Mouse (Mus musculus) liver, adult 2 months (tissue): ENCODE data around the gene Atp5f1.

Experiments used
- CTCF ChIP-seq: fragments of 200-500 bp; IDR thresholded peaks from 2 replicates; pipeline ENCODE4 v1.5.1; 2011; ENCODE audit warnings: low read depth, low read length, control low read depth
- POLR2A ChIP-seq: fragments of 200-500 bp; IDR thresholded peaks from 2 replicates; pipeline ENCODE4 v1.6.1; 2011; ENCODE audit warnings: low read length, control low read depth; ENCODE audit not compliant: insufficient read depth; ENCODE audit errors: extremely low read depth

DNA sequence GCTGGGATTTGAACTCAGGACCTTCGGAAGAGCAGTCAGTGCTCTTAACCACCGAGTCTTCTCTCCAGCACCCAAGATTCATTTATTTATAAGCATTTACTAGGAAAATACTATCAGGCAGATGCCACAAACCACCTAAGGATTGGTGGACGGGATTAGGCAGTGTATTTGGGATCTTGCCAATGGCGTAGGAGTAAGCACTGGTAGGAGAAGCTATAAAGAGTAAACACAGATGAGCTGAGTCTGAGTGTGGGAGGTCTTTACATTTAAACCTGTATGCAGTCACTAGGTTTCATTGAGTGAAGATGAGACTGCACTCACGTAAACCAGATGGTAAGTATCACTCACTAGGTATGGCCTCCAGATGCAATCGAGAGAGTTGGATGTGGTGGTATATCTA lies 26.0 kb downstream of the Atp5f1 start:
- TF ChIP-seq CTCF (no peak), POLR2A (no peak)
